Mouse (Mus musculus): ENCODE measurements around the gene Cyb5r4.
"Not testable (repeated sequence)": the region's sequence is repeated elsewhere in the genome, so short reads cannot be mapped to it uniquely, and the experiment has no call there.

Cyb5r4 gene

DNA sequence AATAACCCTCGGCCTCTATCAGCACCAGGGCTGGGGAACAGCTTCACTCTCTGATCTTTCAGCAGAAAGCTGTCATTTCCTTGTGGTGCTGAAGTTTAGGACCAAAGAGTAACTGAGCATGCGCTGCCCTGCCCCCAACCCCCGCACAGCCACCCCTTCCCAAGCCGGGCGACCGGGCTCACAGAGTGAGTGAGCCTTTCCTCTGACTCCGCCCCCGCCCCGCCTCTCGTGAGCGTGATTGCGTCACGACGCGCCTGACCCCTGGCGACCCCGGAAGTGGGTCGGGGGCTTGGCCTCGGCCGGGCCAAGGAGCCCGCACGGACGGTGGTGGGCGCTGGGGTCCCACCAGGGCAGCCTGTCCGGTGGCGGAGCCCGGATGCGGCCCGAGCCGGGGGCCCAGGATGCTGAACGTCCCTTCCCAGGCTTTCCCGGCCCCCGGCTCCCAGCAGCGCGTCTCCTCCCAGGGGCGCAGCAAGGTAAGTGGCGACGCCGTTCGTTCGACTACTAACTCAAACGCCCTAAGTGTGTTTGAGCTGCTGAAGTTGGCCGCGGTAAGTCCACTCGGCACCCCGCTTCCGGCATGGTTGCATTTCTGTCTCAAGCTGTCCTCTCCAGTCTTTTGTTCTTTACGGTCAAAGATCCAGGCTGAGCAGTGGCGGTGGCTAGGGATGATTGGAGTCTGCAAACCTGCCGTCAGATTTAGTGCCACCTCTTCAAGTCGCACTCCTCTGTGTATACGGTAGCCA is at the start of gene Cyb5r4:
Gene Cyb5r4, plus strand, starts transcription at position 237 of the 746 bp plus-strand sequence.
- DNase-seq (ENCODE audit: low read depth, low spot score), result peak; percentile 97

DNA sequence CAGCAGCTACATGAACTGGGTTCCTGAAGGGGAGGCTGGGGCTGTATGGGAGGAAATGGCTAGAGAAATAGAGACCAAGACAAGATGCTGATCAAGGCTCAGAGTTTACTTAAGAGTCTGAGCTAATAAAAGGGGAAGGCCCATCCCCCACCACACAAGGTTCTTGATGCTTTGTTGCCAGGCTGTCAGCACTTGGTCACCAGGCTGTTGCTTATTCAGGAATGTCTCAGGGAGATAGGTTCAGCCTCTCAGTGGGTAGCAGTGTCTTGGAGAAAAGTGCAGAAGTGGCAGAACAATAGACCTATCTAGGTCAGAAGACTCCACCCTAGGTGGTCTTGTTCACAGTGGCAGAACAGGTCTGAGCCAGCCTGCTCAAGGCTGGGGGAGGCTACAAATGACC is 49.3 kb upstream of the Cyb5r4 start:
- not testable (repeated sequence) for DNase-seq (ENCODE audit: low read depth, low spot score)

DNA sequence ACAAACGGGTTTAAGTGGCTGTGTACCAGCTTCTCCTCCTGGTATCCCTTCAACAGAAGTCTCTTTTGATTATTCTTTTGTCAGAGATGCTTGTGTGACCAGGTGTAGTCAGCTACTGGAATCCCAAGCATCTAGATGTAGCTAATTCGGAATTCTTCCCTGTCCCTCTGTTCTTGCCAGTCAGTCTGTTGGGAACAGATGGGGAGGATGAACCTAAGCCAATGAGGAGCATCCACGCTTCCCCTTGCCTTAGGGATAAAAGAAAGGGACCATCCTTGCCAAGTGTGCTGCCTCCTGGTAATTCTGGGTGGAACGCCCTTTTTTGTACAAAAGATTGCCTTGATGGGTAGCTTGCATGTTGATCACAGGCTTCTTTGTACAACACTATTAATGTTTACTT is 48.3 kb upstream of the Cyb5r4 start:
- peak; percentile 98 for DNase-seq (ENCODE audit: low read depth, low spot score)

DNA sequence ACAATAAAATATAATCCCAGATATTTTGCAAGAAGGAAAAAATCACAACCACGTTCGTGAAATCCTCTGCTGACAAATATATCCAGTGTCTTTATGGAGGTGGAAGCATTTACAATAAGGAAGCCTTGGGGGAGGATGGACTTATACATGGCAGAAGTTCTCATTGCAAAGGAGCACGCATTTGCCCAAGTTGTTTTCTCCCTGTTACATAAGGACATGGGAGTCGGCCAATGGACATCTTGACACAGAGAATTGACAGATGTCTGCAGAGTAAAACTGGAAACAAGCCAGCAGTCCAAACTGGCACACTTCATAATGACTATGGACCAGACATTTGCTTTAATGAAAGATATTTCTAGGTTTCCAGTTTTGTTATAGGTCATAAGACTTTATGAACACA is 44.9 kb upstream of the Cyb5r4 start:
- peak; percentile 94 for DNase-seq (ENCODE audit: low read depth, low spot score)

DNA sequence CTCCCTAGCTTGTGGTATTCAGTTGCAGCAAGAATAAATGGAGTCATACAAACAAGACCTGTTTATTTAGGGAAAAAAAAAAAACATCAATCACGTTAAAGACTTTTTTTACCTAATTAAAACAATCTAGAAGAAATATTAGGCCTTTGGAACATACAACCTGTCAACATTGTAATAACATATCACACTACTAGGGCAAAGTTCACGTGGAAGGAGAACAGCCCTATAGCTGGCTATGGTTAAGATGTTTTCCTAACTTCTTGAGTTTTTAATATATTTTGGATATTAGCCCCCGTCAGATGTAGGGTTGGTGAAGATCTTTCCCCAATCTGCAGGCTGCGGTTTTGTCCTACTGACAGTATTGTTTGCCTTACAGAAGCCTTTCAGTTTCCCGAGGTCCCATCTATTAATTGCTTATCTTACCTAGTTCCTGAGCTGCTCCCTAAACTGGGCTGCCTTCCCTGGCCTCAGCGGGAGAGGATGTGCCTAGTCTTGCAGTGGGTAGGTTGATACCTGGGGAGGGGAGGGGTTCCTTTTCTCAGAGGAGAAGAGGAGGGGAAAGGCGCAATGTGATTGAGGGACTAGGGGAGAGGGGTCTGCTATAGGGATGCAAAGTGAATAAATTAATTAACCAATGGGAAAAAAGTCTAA is 43.4 kb upstream of the Cyb5r4 start:
- no peak for DNase-seq (ENCODE audit: low read depth, low spot score)

DNA sequence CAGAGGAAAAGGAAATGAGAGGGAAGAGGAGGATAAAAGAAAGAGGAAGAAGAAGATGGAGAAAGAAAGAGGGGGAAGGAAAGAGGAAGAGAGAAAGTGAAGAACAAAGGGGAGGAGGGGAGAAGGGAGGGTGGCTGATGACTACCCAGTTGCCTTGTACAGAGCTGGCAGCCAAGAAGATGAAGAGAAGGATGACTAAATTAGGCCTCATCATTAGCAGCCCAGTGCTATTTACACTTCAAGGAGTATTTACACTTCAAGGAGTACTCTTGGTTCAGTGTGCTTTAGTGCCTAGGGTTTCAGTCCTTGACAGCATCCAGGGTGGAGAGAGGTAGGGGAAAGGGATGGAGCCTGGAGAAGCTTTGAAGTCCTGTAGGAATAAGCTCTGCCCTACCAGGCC is 41.8 kb upstream of the Cyb5r4 start:
- DNase-seq (ENCODE audit: low read depth, low spot score), result peak; percentile 52

DNA sequence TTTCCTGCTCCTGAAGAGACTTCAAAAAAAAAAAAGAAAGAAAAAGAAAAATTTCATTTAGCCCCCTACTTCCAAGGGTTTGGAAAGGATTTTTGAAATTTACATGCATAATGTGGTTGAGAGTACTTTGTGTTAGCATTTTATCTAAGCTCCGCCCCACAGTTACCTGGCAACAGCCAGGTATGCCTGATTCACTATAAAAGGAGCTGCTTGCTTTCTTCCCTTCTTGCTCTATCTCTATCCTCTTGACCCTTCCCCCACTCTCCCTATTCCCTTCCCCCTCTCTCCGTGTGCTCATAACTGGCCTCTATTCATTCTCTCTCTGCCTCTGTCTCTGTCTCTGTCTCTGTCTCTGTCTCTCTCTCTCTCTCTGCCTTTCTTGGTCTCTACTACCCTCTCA is 40.9 kb upstream of the Cyb5r4 start:
- no peak for DNase-seq (ENCODE audit: low read depth, low spot score)

DNA sequence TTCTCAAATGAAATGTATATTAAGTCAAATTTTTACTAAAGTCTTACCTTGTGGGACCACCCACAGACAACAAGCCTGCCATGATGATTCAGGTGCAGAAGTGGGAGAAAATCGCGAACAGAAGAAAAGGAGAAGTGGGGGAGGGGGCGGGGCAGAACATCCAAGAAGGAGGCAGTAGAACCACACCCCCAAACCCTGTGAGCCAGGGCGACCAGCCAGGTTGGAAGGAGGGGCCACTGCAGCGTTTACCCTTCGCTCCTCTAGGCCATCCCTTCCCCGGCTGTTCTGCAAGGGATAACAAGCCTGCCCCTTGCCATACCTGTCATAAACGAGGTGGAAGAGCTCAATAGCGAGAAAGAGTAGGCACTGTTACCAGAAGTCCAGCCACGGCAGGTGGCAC is 40.3 kb upstream of the Cyb5r4 start:
- no peak for DNase-seq (ENCODE audit: low read depth, low spot score)

DNA sequence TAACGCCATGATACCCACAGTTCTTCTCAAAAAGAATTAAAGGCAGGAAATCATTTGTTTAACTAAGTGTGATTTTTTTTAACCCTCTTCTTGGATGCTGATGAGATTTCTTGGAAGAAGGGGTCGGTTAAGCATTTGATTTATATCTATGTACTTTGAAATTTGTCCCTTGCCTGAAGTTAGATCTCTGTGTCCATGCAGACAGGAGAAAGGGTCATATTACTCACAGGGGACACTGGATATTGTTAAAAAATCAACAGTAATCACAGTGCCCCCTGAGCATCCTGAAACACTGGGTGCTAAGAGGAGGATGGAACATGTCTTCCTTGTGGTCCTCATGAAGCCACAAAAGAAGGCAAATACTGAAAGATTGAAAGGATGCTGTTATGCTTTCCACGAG is 37.2 kb upstream of the Cyb5r4 start:
- DNase-seq (ENCODE audit: low read depth, low spot score), result no peak

DNA sequence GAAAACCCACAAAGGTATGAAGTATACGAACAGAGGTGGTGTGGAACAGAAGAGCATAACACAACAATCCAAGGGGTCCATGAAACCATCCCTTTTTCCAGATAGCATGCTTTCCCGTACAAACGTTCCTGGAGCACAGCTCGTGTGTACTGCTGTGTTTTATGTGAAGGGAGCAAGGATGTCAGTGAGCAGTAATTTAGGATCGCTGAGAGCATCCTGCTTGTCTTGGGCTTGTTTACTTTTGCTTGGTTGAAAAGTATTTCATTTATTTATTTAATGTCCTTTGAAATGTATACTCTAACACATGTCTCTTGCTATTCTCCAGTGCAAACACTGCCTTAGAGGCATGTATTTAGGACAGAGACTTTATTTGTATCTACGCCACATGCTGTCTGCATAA is 36.7 kb upstream of the Cyb5r4 start:
- no peak for DNase-seq (ENCODE audit: low read depth, low spot score)

DNA sequence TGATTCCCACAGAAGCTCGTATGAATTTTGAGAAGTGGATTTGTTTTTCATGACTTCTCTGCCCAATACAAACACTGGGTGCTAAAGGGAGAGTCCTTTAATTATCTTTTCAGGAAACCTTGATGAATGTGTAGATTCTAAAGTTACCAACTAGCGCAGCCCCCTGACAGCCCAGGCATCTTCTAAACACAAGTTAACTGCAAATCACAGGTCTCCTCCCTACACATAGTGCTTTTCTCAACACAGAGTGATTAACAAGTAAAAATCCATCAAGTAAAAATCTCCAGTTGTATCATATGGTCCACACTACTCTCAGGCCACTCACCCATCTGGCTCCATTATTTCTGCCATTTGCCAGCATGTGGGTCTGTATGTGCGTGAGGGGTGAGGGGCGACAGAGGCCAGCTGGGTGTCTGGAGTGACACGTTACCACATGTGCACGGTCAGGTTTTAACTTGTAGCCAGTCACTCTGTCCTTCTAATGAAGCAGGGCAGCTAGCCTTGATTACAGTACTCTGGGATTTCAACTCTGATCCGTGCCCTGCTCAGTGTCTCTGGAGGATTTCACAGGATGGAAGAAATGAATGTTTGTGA is 35.0 kb upstream of the Cyb5r4 start:
- no peak for DNase-seq (ENCODE audit: low read depth, low spot score)

DNA sequence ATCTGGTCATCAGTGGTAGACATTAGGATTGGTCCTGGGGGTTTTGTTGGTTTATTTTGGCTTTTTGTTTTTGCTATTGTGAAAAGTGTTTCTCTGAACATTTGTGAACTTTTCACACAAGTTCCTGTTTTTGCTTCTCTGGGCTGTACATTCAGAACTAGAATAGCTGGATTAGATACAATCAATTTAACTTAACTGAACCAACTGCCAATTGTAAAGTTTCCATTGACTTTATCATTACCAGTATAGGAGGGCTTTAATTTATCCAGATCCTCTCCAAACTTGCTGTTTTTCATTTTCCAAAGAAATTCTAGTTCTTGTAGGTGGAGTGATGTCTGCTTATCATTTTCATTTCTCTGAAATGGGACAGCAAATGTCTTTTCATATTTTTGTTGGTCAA is 32.0 kb upstream of the Cyb5r4 start:
- DNase-seq (ENCODE audit: low read depth, low spot score), result no peak

DNA sequence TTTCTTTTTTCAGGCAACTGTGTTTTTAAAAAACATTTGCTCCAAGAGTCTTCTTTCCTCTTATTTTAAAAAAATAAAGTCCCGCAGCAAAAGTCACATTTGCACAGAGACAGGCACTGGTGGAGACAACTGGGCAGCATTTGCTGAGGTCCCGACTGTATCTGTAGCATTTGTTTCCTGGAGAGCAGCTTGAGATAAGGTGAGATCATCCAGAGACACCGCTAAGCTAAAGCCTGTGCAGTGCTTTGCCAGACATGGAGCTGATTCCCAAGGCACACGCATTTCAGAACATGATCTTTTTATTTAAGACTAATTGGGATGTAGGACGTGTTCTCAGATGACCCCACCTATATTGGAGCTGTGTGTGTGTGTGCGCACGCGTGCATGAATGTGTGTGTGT is 30.1 kb upstream of the Cyb5r4 start:
- peak; percentile 51 for DNase-seq (ENCODE audit: low read depth, low spot score)

DNA sequence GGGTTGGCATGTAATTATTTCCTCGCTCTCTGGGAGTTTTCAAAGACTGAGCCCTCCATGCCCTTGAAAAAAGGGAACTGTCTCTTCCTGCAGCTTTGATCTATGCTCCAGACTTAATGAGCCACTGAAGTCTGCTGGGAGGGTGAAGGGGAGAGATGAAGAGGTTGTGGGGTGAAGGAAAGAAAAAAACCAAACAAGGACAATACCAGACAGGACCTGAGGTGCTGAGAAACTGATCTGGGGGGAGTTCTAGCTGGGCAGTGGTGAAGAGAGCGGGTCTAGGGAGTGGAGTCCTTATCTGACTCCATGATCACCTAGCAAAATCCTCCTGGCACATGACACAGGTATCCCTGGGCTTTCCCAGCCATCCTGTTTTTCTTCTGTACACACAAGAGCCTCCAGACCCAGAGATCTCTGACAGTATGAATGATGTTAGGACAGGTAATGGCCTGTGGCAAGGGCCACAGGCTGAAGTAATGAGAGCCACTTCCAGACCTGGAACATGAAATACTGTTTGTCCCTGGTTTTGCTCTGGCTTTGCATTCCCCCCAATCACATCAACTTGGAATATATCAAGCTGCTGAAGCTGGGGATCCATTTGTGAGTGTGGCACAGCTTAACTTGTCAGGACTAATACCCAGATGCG is 24.6 kb upstream of the Cyb5r4 start:
- DNase-seq (ENCODE audit: low read depth, low spot score), result no peak

DNA sequence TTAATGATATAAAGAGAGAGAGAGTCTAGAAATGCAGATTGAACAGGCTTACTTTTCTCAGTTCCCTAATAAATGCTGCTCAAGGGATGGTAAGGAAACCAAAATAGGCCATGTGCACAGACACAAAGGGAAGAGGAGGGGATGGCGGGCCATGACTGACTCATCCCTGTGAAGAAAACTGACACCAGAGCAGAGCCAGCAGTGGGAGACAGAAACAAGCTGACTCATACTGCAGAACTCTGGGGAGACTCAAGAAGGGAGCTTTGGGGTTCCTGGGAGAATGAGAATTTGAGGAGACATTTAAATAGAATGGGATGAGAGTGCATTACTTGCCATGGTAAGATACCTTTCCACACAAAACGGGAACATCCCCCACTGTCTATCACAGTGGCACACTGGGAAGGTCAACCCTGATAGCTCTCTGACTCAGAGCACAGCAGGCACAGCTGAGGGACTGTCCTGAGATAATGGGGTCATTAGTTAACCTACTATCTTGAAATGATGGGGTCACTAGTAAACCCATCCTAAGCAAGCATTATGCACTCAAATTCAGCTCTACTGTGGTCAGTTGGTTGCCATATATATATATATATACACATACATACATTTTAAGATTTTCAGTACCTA is 21.7 kb upstream of the Cyb5r4 start:
- peak; percentile 96 for DNase-seq (ENCODE audit: low read depth, low spot score)

DNA sequence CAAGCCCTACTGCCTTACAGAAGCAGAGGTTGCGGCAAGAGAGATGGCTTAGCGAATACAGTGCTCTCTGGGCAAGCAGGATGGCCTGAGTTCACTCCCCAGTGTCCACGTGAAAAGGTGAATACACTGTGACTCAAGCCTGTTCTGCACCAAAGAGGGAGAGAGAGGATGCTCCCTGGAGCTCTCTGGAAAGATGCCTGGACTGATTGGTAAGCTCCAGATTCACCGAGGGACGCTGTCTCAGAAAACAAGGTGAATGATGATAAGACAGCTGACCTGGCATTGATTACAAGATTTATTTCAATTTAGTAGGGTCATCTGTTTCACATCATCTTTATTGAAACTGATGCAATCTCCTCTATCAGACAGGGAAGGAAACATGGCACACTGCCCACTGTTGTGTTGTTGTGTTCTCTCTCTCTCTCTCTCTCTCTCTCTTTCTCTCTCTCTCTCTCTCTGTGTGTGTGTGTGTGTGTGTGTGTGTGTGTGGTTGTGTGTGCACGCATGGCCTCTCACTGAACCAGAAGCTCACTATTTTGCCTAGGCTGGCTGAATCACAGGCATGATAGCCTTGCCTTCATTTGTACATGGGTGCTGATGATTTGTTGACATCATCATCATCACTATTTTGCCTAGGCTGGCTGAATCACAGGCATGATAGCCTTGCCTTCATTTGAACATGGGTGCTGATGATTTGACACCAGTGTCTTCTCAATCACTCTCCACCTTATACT is 16.9 kb upstream of the Cyb5r4 start:
- DNase-seq (ENCODE audit: low read depth, low spot score), result peak; percentile 70

DNA sequence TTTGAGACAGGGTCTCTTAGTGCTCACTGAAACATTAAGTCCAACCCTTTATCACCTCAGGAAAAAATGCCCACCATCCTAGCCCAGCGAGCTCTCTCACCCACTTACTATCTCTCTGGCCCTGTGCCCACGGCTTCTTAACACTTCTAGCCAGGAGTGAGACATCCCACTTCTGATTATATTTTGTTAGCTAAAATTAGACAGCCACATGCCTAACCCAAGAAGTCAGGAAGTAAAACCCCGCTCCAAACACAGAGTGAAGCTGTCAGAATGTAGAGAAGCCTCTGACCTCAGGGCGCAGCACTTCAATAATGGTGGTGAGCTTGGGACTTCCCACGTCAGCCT is 16.4 kb upstream of the Cyb5r4 start:
- peak; percentile 25 for DNase-seq (ENCODE audit: low read depth, low spot score)

DNA sequence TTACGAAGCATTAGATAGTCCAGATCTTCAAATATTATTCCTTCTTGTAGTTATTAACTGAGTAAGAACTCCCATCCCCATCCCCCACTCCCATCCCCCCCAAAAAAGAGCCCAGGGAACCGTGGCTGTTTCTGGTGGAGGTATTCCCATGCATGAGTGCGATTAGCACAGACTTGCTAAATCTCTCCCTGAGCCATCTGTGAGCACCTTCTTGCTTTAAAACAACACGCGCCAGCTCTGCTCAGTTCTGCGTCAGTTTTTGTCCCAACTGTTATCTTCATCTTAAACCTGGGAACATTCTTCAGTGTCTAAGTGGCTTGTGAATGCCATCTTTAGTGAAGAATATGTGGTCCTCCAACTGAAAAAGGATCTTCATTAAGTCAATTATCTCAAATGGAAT is 13.3 kb upstream of the Cyb5r4 start:
- peak; percentile 63 for DNase-seq (ENCODE audit: low read depth, low spot score)

DNA sequence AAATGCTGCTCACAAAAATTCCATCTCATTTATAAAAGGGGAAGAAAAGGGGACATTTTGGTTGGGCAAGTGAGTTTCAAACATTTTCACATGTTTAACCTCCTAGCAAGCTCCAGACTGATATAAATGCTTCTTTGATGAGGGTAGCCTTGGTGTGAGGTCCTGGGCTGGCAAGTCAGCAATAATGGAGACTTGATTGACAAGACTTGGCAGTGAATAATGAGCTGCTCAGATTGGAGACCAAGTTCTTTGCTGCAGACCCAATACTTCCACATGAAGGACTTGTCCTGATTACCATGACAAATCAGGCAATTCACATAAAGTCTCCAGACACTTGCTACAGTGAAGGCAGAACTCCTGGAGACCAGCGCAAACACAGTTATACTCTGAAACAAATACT is 12.9 kb upstream of the Cyb5r4 start:
- no peak for DNase-seq (ENCODE audit: low read depth, low spot score)

DNA sequence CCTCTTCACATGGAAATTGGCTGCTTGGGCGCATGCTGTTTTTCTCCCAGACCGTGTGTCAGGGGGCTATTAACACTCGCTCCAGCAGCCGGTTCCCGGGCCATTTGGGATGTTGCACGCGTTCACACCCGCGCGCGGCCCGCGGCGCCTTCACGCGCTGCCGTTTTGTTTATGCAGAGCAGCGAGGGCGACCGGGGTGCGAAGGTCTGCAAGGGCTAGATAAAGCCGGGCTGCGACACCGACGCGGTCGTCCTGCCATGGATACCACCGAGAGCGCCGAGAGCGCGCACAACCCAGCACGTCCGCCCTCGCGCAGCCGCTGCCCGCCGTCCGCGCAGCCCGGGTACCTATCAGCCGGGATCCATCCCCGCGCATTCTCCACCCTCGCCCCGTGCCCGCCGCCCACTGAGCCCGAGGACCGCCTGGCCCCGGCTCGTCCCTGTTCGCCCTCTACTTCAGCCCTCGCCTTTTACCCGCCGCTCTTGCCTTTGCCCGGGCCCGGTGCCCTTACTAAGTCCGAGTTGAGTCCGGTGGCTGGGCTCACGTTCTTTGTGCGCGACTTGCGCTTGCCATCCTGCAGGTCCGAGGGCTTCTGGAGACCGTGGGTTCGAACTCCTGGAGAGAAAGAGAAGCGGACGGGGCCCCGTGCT is 6.4 kb upstream of the Cyb5r4 start, which contains the start of gene Ripply2:
Gene Ripply2, plus strand, starts transcription at position 250 of the 650 bp plus-strand sequence.
- DNase-seq (ENCODE audit: low read depth, low spot score), result peak; percentile 82

DNA sequence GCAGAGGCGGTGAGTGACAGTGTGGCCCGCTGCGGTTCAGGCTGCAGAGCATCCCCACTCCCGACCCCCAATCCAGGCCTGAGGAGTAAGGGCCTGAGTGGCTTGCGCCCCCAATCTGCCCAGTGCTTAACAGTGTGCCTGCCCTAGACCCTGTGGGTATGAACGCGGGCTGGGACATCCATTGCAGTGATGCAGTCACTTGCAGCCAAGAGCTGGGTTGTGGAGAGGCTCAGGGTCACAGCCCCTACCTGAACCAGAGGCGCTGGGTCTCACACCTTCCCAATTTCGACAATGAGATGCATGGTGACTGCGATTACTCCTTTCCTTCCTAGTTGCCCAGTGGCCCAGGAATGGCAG is 5.9 kb upstream of the Cyb5r4 start:
- peak; percentile 55 for DNase-seq (ENCODE audit: low read depth, low spot score)

Measured in brain, adult 2 months (tissue).